8 mouse cellular contexts compared by ENCODE assay signal in the genomic region with DNA sequence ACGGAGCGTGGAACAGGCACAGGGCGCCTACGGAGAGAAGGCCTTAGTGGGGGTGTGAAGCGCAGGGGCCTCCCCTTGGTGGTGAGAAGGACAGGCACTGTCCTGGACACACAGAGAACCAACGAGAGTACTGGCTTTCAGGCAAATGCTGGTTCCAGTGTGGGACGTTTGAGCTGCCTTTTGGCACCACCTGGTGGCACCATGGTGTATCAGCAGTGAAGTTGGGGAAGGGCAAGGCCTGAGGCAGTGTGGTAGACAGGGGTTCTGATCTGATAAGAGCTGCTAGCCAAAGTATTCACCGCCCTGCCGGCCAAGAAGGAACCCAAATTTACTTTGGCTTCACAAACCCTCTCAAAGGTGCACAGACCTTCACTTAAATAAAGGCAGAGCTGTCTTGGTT. TPM values are rescaled to one million over a fixed set of nuclear protein-coding genes. Genes with fewer than 3 reads are reported as not detected.
DNase-seq lines count a peak whose midpoint lies in the region; ATAC-seq and TF ChIP-seq lines count a peak whose summit lies in the region.

No protein-coding gene starts in this region.

- TF ChIP-seq POLR2A in bone marrow macrophage, adult 2 months (IDR thresholded peaks at IDR 0.05; ENCODE audit: borderline replicate concordance, low read depth, low read length): no peak

- H3K9ac ChIP-seq in forebrain, embryonic 11.5 days (ENCODE audit: low read length): no peak overlapping the region
- H3K9ac ChIP-seq in lung, embryonic 15.5 days: no peak overlapping the region

- H3K4me1 ChIP-seq in E14TG2a.4 (replicated peaks; ENCODE audit: low read depth, low read length): peaks cover 33% of the 10 kb centered on the region
- no peaks in the 10 kb centered on the region for H3K4me1 ChIP-seq in bone marrow macrophage, adult 2 months (ENCODE audit: control insufficient read depth, insufficient read depth, low read length)
- H3K4me1 ChIP-seq in forebrain, embryonic 11.5 days (replicated peaks; ENCODE audit: control insufficient read depth, insufficient read depth, low read length): peaks cover 8% of the 10 kb centered on the region; the same call in 1 of the 2 replicates
- peaks cover 22% of the 10 kb centered on the region for H3K4me1 ChIP-seq in lung, embryonic 15.5 days

- peak; percentile 69 for TF ChIP-seq CTCF in E14TG2a.4 (conservative IDR thresholded peaks at IDR 0.05; ENCODE audit: low read length)
- TF ChIP-seq CTCF in bone marrow macrophage, adult 2 months (IDR thresholded peaks at IDR 0.05; ENCODE audit: low read depth, low read length): peak; percentile 87

- H3K36me3 ChIP-seq in E14TG2a.4 (ENCODE audit: insufficient read depth, low read length): peaks cover 90% of the 10 kb centered on the region
- H3K36me3 ChIP-seq in forebrain, embryonic 11.5 days (ENCODE audit: control insufficient read depth, insufficient read depth, low read length): no peaks in the 10 kb centered on the region; the same call in 1 of the 2 replicates
- H3K36me3 ChIP-seq in lung, embryonic 15.5 days: peaks cover 46% of the 10 kb centered on the region

- H3K27me3 ChIP-seq in E14TG2a.4 (ENCODE audit: insufficient read depth, low read length): no peaks in the 10 kb centered on the region
- no peaks in the 10 kb centered on the region for H3K27me3 ChIP-seq in forebrain, embryonic 11.5 days (ENCODE audit: control insufficient read depth, insufficient read depth, low read length)
- H3K27me3 ChIP-seq in lung, embryonic 15.5 days: no peaks in the 10 kb centered on the region

- no peak overlapping the region for H3K4me2 ChIP-seq in forebrain, embryonic 11.5 days (ENCODE audit: low read depth, low read length, severe bottlenecking)
- no peak overlapping the region for H3K4me2 ChIP-seq in lung, embryonic 15.5 days

- H3K27ac ChIP-seq in bone marrow macrophage, adult 2 months (ENCODE audit: insufficient read depth, low read depth, low read length): no peak overlapping the region
- no peak overlapping the region for H3K27ac ChIP-seq in forebrain, embryonic 11.5 days (ENCODE audit: low read depth, low read length)
- no peak overlapping the region for H3K27ac ChIP-seq in lung, embryonic 15.5 days

- H3K9me3 ChIP-seq in E14TG2a.4 (ENCODE audit: low read length): no peaks in the 10 kb centered on the region
- no peaks in the 10 kb centered on the region for H3K9me3 ChIP-seq in forebrain, embryonic 11.5 days (ENCODE audit: control insufficient read depth, low read length)
- no peaks in the 10 kb centered on the region for H3K9me3 ChIP-seq in lung, embryonic 15.5 days

- 50% methylated on average over 9 of the region's 9 CpGs for WGBS in forebrain, embryonic 11.5 days
- 36% methylated on average over 9 of the region's 9 CpGs for WGBS in lung, embryonic 15.5 days

- ATAC-seq in forebrain, embryonic 11.5 days (replicated peaks; ENCODE audit: low FRiP score): peak; percentile 62; the same call in 1 of the 2 replicates
- peak; percentile 81 to 85 for ATAC-seq in hematopoietic stem cell, adult 5-6 weeks (replicated peaks in 1 of 2; ENCODE audit: insufficient read depth in 1 of 2, low FRiP score in 2 of 2, low TSS enrichment in 1 of 2, low read depth in 1 of 2, poor library complexity in 2 of 2, severe bottlenecking in 2 of 2)
- ATAC-seq in lung, embryonic 15.5 days (ENCODE audit: borderline replicate concordance, extremely low read depth, low FRiP score, low TSS enrichment): peak; percentile 32; the same call in 1 of the 2 replicates

- H3K4me3 ChIP-seq in E14TG2a.4 (replicated peaks; ENCODE audit: low read length): no peak overlapping the region
- H3K4me3 ChIP-seq in bone marrow macrophage, adult 2 months (ENCODE audit: insufficient read depth, low read length): no peak overlapping the region
- no peak overlapping the region for H3K4me3 ChIP-seq in forebrain, embryonic 11.5 days (ENCODE audit: low read depth, low read length)
- H3K4me3 ChIP-seq in lung, embryonic 15.5 days: no peak overlapping the region

- DNase-seq in forebrain, embryonic 11.5 days (ENCODE audit: low spot score): peak; percentile 83
- peak; percentile 73 to 85 for DNase-seq in layer of hippocampus, adult 8-10 months (ENCODE audit: low spot score in 2 of 2)
- DNase-seq in ovary, postnatal 10 days (ENCODE audit: low spot score): peak; percentile 23
- DNase-seq in thymus, postnatal 14 days: peak; percentile 82

RNA-seq across cellular contexts. Expression of a gene that starts 41.8 kb away (rescaled TPM):
- polyA plus RNA-seq in bone marrow macrophage, adult 2 months (2012; ENCODE audit: insufficient read depth, insufficient read length, missing spikeins): not detected in 2 replicates
- 0.91 and 1.8 TPM in 2 replicates for polyA plus RNA-seq in forebrain, embryonic 11.5 days (2014; fragmentation: Nextera tagmentation; extraction: Ambion mirVana)
- 1.0 TPM in 1 of 2 replicates, not detected in the other for total RNA-seq in hematopoietic stem cell, adult 5-6 weeks (2017)
- total RNA-seq in layer of hippocampus, adult 8-10 months (2022): 10 to 100 TPM; 63.1 to 86.1 (median 73.9) TPM
- 8.5 and 8.8 TPM in 2 replicates for polyA plus RNA-seq in lung, embryonic 15.5 days (2015; fragmentation: Nextera tagmentation; extraction: Ambion mirVana)

Comparison
In these comparisons a context has a peak if more than half of its experiments do, and no peak if none do; other contexts are left out.
1. ATAC-seq: peak in every context shown above with its lines; median percentile 83 in hematopoietic stem cell, adult 5-6 weeks; 62 in forebrain, embryonic 11.5 days; 32 in lung, embryonic 15.5 days.
2. DNase-seq: peak in every context shown above with its lines; median percentile 83 in forebrain, embryonic 11.5 days; 82 in thymus, postnatal 14 days; 79 in layer of hippocampus, adult 8-10 months; 23 in ovary, postnatal 10 days.